Mouse (Mus musculus) megakaryocyte, embryonic 14.5 days (primary cell): ENCODE data around the gene Nf2.

ENCODE experiments used
- FLI1 ChIP-seq: IDR thresholded peaks from 2 replicates; pipeline ENCODE4 v1.6.1; 2012; ENCODE audit warnings: low read length, inconsistent platforms, mixed read lengths
- GATA1 ChIP-seq: IDR thresholded peaks from 3 replicates; pipeline ENCODE4 v1.6.1; 2012; ENCODE audit warnings: mixed read lengths, low read length, inconsistent platforms, borderline replicate concordance

DNA sequence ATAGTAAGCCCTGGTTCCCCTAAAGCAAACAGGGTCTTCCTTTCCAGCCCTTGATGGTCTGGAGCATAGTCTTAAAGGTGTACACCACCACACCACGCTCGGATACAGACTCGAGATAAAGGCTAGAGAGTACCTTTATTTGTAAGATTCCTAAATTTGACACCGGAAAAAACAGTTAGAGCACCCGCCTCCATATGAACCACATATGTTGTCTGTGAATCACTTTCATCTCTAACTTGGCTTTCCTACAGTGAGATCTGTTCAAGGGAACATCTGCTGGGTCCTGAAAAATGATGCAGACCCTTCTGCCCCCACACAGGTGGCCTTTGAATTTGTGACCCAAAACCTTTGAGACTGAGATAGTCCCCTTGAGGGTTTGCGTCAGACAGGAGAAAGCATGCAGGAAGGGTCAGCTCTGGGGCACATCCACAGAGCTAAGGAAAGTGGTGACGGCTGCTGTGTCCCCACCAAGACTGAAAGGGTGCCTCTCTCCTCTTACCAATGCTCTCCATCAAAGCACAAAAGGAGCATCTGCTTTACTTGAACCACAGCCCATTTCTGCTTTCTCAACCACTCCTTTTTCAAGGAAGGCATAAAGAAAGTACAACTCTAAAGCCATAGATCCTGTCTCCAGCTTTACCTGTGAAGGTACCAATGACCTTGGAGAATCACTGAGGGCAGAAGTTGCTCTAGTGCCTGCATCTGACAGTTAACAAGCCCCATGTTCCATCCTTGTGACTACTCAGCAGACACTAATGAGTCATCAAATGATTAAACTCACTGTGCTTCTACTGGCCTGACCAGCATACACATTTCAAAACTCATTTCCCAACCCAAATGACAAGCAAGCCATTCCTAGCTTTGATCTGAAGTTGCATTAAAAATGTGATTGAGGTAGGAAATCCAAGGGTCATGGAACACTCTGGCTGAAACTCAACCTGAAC, 34.6 kb downstream of the Nf2 start:
- TF ChIP-seq GATA1 (no peak), FLI1 (no peak)
